Mouse (Mus musculus) testis, adult 2 months (tissue): ENCODE measurements around the gene Fam129b.

Experiments used
- CTCF ChIP-seq: fragments of 200-500 bp; IDR thresholded peaks from 2 replicates; pipeline ENCODE4 v1.5.1; 2012; ENCODE audit warnings: low read depth, mild to moderate bottlenecking, inconsistent platforms, low read length, moderate library complexity; ENCODE audit not compliant: control insufficient read depth, insufficient read depth, insufficient replicate concordance
- POLR2A ChIP-seq: fragments of 200-500 bp; IDR thresholded peaks from 2 replicates; pipeline ENCODE4 v1.6.1; 2012; ENCODE audit warnings: low read depth, mild to moderate bottlenecking, inconsistent platforms, low read length, moderate library complexity; ENCODE audit not compliant: control insufficient read depth

GRCm38 (mm10) chr2:32867354-32867753 lies 8.6 kb upstream of the Fam129b start:
- TF ChIP-seq CTCF (no peak), POLR2A (no peak)
